Mouse (Mus musculus) hindbrain, postnatal 0 days (tissue): ENCODE data around the gene Wars2. TPM values are rescaled to one million over a fixed set of nuclear protein-coding genes. Genes with fewer than 3 reads are reported as not detected.

ENCODE experiments used
- ATAC-seq: fragments of 200-750 bp; cut with Nextera tagmentation; 2 replicates; pipeline ENCODE4 v1.8.0; 2017; ENCODE audit warnings: mild to moderate bottlenecking, moderate TSS enrichment, moderate library complexity
- DNase-seq: peaks from one replicate; pipeline ENCODE4 v3.0.0-alpha.2; 2015; ENCODE audit warnings: low spot score
- H3K27ac ChIP-seq: fragments of 300-500 bp; sonication (generic); 2 replicates; pipeline ENCODE4 v1.5.1; 2014; ENCODE audit warnings: mild to moderate bottlenecking
- H3K27me3 ChIP-seq: fragments of 300-500 bp; sonication (generic); 2 replicates; pipeline ENCODE4 v1.6.1; 2014; ENCODE audit warnings: low read length, mixed read lengths; ENCODE audit not compliant: insufficient read depth
- H3K36me3 ChIP-seq: fragments of 300-500 bp; sonication (generic); 2 replicates; pipeline ENCODE4 v1.6.1; 2014; ENCODE audit warnings: low read length, mixed read lengths; ENCODE audit not compliant: insufficient read depth
- H3K4me1 ChIP-seq: fragments of 300-500 bp; sonication (generic); 2 replicates; pipeline ENCODE4 v1.6.1; 2014; ENCODE audit warnings: antibody characterized with exemption, low read length, mixed read lengths; ENCODE audit not compliant: insufficient read depth
- H3K4me2 ChIP-seq: fragments of 300-500 bp; sonication (generic); 2 replicates; pipeline ENCODE4 v1.6.1; 2014; ENCODE audit warnings: low read depth, mild to moderate bottlenecking, low read length, moderate library complexity, mixed read lengths
- H3K4me3 ChIP-seq: fragments of 300-500 bp; sonication (generic); 2 replicates; pipeline ENCODE4 v1.5.1; 2014; ENCODE audit warnings: low read length
- H3K9ac ChIP-seq: fragments of 300-500 bp; sonication (generic); replicated peaks from 2 replicates; pipeline ENCODE4 v1.6.1; 2014; ENCODE audit warnings: mild to moderate bottlenecking, low read length, moderate library complexity, mixed read lengths
- H3K9me3 ChIP-seq: fragments of 300-500 bp; sonication (generic); 2 replicates; pipeline ENCODE4 v1.6.1; 2016; ENCODE audit warnings: low read length, mixed read lengths
- CTCF ChIP-seq: IDR thresholded peaks from 2 replicates; pipeline ENCODE4 v1.5.1; 2016; ENCODE audit warnings: antibody characterized with exemption, control low read depth, low read depth
- WGBS: fragments of 180-500 bp; shearing (Covaris S2); extraction: QIAGEN DNeasy Blood & Tissue Kit; methylation state at CpG from one replicate; pipeline ENCODE4 v1.1.7; 2014; 5-methylcytosine and 5-hydroxymethylcytosine counted together
- polyA plus RNA-seq: library from polyadenylated mRNA; unstranded; fragments of >200 nt; fragmentation: Nextera tagmentation; extraction: Ambion mirVana; gene quantifications from 2 replicates; pipeline ENCODE4 v1.2.1, GENCODE M21; 2015
- total RNA-seq: library from RNA; depleted of rRNA; stranded (reverse); fragments of >200 nt; gene quantifications from 2 replicates; pipeline ENCODE4 v1.2.3, GENCODE M21; 2014

Wars2 gene
- total and polyA plus RNA-seq, 2 experiments from 2014 or later, result 5.1 to 11.1 TPM

DNA sequence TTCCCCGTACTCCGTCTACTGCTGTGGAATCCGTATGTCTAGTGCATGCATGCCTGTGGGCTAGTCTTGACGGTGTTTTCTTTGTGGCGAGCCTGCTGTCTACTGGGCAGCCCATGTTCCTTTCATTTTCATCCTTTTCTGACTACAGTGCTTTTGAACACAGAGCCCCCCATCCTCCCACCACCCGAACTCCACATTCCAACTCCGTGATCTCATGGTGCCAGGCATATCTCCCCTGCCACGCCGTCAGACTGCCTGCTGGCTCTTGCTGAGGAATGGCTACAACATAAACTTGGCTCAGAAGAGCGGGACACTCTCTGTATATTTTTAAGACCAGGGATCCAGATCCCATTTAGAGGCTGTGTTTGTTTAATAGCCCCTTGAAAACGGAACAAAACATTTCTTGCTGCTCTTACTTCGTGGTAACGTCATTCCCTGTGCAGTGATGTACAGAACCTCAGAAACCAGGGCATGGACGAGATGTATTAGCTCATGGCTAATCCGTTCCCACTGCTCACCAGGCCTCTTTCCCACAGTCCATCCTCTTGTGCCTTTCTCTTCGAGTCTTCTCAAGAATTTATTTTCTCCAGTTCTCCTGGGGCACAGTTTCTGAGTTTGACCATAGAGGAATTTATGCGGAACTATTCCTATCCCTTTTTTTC, 42.6 kb downstream of the Wars2 start:
- no peak overlapping the region for H3K27ac ChIP-seq
- no peak overlapping the region for H3K4me2 ChIP-seq
- DNase-seq, result no peak
- ATAC-seq, result no peak
- no peaks in the 10 kb centered on the region for H3K36me3 ChIP-seq
- no peaks in the 10 kb centered on the region for H3K4me1 ChIP-seq
- no peaks in the 10 kb centered on the region for H3K9me3 ChIP-seq
- no peak overlapping the region for H3K4me3 ChIP-seq
- H3K9ac ChIP-seq, result no peak overlapping the region
- no peak for TF ChIP-seq CTCF
- 64% methylated on average over 17 of the region's 17 CpGs for WGBS
- H3K27me3 ChIP-seq, result no peaks in the 10 kb centered on the region

GRCm38 (mm10) chr3:99184373-99184772, 43.5 kb downstream of the Wars2 start:
- DNase-seq (peak; percentile 34), ATAC-seq (no peak)
- Histone ChIP-seq H3K9me3 (no peaks in the 10 kb centered on the region), H3K9ac (no peak overlapping the region), H3K4me2 (no peak overlapping the region), H3K4me3 (no peak overlapping the region), H3K36me3 (no peaks in the 10 kb centered on the region), H3K27me3 (no peaks in the 10 kb centered on the region), H3K4me1 (no peaks in the 10 kb centered on the region), H3K27ac (no peak overlapping the region)
- TF ChIP-seq CTCF, result no peak
- WGBS, result 41% methylated on average over 1 of the region's 1 CpGs

DNA sequence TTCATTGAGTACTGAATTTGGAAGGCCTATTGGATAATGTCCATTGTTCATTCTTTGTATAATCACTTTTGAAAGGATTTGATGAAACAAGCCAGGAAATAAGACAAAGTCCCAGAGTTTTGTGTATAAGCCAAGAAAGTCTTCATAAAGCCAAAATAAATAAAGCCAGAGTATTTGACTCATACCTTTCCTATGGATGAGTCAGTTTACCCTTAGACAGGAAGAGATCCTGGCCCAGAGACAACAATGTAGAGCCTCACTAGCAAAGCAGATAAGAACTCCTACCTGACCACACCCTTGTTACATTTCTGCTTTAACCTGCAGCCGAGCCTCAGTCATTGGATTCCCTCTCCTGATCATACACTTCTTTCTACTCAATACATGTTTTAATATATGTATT, 47.2 kb downstream of the Wars2 start:
- no peak overlapping the region for H3K9ac ChIP-seq
- H3K4me3 ChIP-seq, result no peak overlapping the region
- no peak for DNase-seq
- H3K4me1 ChIP-seq, result no peaks in the 10 kb centered on the region
- ATAC-seq, result no peak
- H3K27ac ChIP-seq, result no peak overlapping the region
- no peaks in the 10 kb centered on the region for H3K27me3 ChIP-seq
- 90% methylated on average over 1 of the region's 1 CpGs for WGBS
- TF ChIP-seq CTCF, result no peak
- H3K36me3 ChIP-seq, result no peaks in the 10 kb centered on the region
- no peak overlapping the region for H3K4me2 ChIP-seq
- H3K9me3 ChIP-seq, result no peaks in the 10 kb centered on the region

DNA sequence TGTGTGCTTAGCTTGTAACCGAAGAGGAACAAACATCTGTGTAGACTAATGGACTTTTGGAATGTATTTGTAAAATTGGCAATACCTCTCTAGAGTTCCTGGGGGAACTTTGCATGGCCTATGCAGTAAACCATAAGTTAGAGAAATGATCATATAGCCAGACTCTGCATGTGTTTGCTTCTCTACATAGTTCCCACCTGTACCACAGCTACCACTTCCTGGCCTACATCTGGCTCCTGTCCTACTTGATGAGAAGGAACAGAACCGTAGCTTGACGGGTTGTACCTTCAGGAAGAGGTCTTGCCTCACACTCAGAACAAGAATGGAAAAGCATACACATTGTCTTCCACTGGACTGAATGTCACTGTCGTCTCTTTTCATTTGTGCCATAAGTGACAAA, 52.7 kb downstream of the Wars2 start:
- no peak for TF ChIP-seq CTCF
- H3K9me3 ChIP-seq, result no peaks in the 10 kb centered on the region
- no peaks in the 10 kb centered on the region for H3K36me3 ChIP-seq
- no peak overlapping the region for H3K27ac ChIP-seq
- no peak overlapping the region for H3K9ac ChIP-seq
- no peak overlapping the region for H3K4me3 ChIP-seq
- H3K4me1 ChIP-seq, result no peaks in the 10 kb centered on the region
- WGBS, result 71% methylated on average over 4 of the region's 4 CpGs
- no peaks in the 10 kb centered on the region for H3K27me3 ChIP-seq
- no peak overlapping the region for H3K4me2 ChIP-seq
- DNase-seq (no peak), ATAC-seq (no peak)

DNA sequence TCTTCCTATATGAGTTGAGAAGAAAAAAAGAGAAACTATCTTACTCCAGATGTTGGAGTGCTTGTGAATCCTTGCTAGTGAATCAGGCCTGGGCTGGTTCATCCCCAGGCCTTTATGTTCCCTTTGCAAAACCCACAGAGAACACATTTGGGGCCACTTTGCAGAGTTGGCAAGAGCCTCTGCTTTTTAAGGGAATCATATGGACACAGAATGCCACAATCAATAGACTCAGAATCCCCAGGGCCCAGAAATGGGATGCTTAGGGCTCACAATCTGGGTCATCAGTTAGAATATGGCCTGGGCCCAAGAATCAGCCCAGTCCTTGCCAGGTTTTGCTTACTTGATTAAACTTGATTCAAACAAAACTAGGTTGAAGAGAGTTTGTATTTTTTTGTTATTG, 62.5 kb downstream of the Wars2 start:
- TF ChIP-seq CTCF, result no peak
- no peaks in the 10 kb centered on the region for H3K36me3 ChIP-seq
- H3K27me3 ChIP-seq, result no peaks in the 10 kb centered on the region
- no peak overlapping the region for H3K9ac ChIP-seq
- H3K9me3 ChIP-seq, result no peaks in the 10 kb centered on the region
- H3K4me1 ChIP-seq, result no peaks in the 10 kb centered on the region
- no peak overlapping the region for H3K27ac ChIP-seq
- no peak overlapping the region for H3K4me2 ChIP-seq
- DNase-seq, result no peak
- ATAC-seq, result no peak
- no peak overlapping the region for H3K4me3 ChIP-seq

- Histone ChIP-seq H3K9ac (no peak overlapping the region), H3K4me3 (no peak overlapping the region), H3K4me2 (no peak overlapping the region), H3K9me3 (no peaks in the 10 kb centered on the region), H3K36me3 (no peaks in the 10 kb centered on the region), H3K27me3 (no peaks in the 10 kb centered on the region), H3K27ac (no peak overlapping the region), H3K4me1 (no peaks in the 10 kb centered on the region)
- TF ChIP-seq CTCF, result no peak
- no peak for DNase-seq
- WGBS, result 63% methylated on average over 1 of the region's 1 CpGs
- no peak for ATAC-seq
These were observed 67.5 kb downstream of the Wars2 start for GRCm38 (mm10) chr3:99208416-99208815.

DNA sequence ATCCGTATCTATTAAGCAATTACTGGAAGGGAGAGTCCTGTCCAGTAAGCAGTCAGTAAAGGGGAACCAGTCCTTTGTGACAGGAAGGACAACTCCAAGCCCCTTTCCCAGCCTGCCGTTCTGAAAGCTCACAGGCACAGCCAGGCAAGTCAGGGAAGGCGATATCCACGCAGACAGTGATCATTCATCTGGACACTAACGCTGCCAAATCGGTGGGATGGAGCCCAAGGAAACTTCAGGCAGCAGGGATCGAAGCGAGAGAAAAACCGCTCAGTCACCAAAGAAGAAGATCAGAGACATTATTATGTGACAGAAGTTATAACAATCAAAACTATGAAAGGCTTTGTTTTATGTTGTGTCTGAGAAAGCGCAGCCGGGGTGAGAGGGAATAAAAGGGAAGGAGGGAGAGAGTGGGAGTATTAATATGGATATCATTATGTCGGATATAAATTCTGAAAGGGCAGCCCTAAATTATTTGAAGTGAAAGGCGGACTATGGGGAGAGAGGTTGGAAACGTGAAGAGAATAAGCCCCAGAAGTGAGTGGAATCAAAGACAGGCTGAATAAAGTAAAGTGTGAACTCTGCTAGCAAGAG, 70.3 kb downstream of the Wars2 start:
- TF ChIP-seq CTCF, result no peak
- H3K4me3 ChIP-seq, result no peak overlapping the region
- H3K4me2 ChIP-seq, result no peak overlapping the region
- 39% methylated on average over 14 of the region's 14 CpGs for WGBS
- no peaks in the 10 kb centered on the region for H3K27me3 ChIP-seq
- no peak overlapping the region for H3K27ac ChIP-seq
- no peaks in the 10 kb centered on the region for H3K9me3 ChIP-seq
- H3K36me3 ChIP-seq, result no peaks in the 10 kb centered on the region
- H3K9ac ChIP-seq, result no peak overlapping the region
- DNase-seq (no peak), ATAC-seq (no peak)
- no peaks in the 10 kb centered on the region for H3K4me1 ChIP-seq
